Mouse (Mus musculus) heart, embryonic 15.5 days (tissue): Measurements from ENCODE around the gene Etv2. TPM values are rescaled to one million over a fixed set of nuclear protein-coding genes. Genes with fewer than 3 reads are reported as not detected.
A peak's percentile ranks its signal among the peaks of the same experiment; 100 is the strongest.

Experiments used
- ATAC-seq: fragments of 200-750 bp; cut with Nextera tagmentation; replicated peaks from 2 replicates; pipeline ENCODE4 v1.8.0; 2017; ENCODE audit warnings: low read depth, moderate TSS enrichment; ENCODE audit not compliant: insufficient number of reproducible peaks, insufficient read depth, low FRiP score
- H3K27ac ChIP-seq: fragments of 300-500 bp; sonication (generic); 2 replicates; pipeline ENCODE4 v1.5.1; 2015; ENCODE audit warnings: mild to moderate bottlenecking, inconsistent platforms
- H3K27me3 ChIP-seq: fragments of 300-500 bp; sonication (generic); 2 replicates; pipeline ENCODE4 v1.6.1; 2015; ENCODE audit warnings: inconsistent platforms
- H3K36me3 ChIP-seq: fragments of 300-500 bp; sonication (generic); 2 replicates; pipeline ENCODE4 v1.6.1; 2015; ENCODE audit warnings: mild to moderate bottlenecking, inconsistent platforms
- H3K4me1 ChIP-seq: fragments of 300-500 bp; sonication (generic); replicated peaks from 2 replicates; pipeline ENCODE4 v1.6.1; 2015; ENCODE audit warnings: inconsistent platforms
- H3K4me2 ChIP-seq: fragments of 300-500 bp; sonication (generic); 2 replicates; pipeline ENCODE4 v1.6.1; 2015; ENCODE audit warnings: inconsistent platforms, mild to moderate bottlenecking, moderate library complexity
- H3K4me3 ChIP-seq: fragments of 300-500 bp; sonication (generic); 2 replicates; pipeline ENCODE4 v1.5.1; 2015; ENCODE audit warnings: mild to moderate bottlenecking, inconsistent platforms
- H3K9ac ChIP-seq: fragments of 300-500 bp; sonication (generic); 2 replicates; pipeline ENCODE4 v1.6.1; 2015; ENCODE audit warnings: mild to moderate bottlenecking, inconsistent platforms
- H3K9me3 ChIP-seq: fragments of 300-500 bp; sonication (generic); replicated peaks from 2 replicates; pipeline ENCODE4 v1.6.1; 2016; ENCODE audit warnings: inconsistent platforms
- WGBS: fragments of 180-500 bp; shearing (Covaris S2); methylation state at CpG from one replicate; pipeline ENCODE4 v1.1.7; 2015; ENCODE audit warnings: mixed read lengths; 5-methylcytosine and 5-hydroxymethylcytosine counted together
- microRNA-seq: library from miRNA; unstranded; fragments of <30 nt; microRNA quantifications from one replicate; pipeline ENCODE4, GENCODE M21; 2016
- polyA plus RNA-seq: library from polyadenylated mRNA; unstranded; fragments of >200 nt; fragmentation: Nextera tagmentation; extraction: Ambion mirVana; gene quantifications from 2 replicates; pipeline ENCODE4 v1.2.1, GENCODE M21; 2015

Gene Etv2
- polyA plus RNA-seq, 1 experiment from 2014 or later, result not detected

- 90% methylated on average over 28 of the region's 28 CpGs for WGBS
- Histone ChIP-seq H3K27ac (no peak overlapping the region), H3K36me3 (peaks cover 42% of the 10 kb centered on the region), H3K4me1 (peaks cover 22% of the 10 kb centered on the region), H3K4me2 (no peak overlapping the region), H3K4me3 (peak overlapping the region; percentile 99; the same call in 1 of the 2 replicates), H3K9me3 (no peaks in the 10 kb centered on the region), H3K9ac (no peak overlapping the region), H3K27me3 (no peaks in the 10 kb centered on the region)
- ATAC-seq, result no peak
Observed at GRCm38 (mm10) chr7:30586455-30587020, 49.1 kb downstream of the Etv2 start.

GRCm38 (mm10) chr7:30585170-30585569 lies 50.5 kb downstream of the Etv2 start:
- no peak overlapping the region for H3K9ac ChIP-seq
- no peaks in the 10 kb centered on the region for H3K9me3 ChIP-seq
- H3K27ac ChIP-seq, result no peak overlapping the region
- peaks cover 54% of the 10 kb centered on the region for H3K36me3 ChIP-seq
- H3K4me3 ChIP-seq, result no peak overlapping the region
- peaks cover 22% of the 10 kb centered on the region for H3K4me1 ChIP-seq
- H3K4me2 ChIP-seq, result no peak overlapping the region
- no peak for ATAC-seq
- WGBS, result 92% methylated on average over 7 of the region's 7 CpGs
- no peaks in the 10 kb centered on the region for H3K27me3 ChIP-seq

GRCm38 (mm10) chr7:30584339-30584738 lies 51.3 kb downstream of the Etv2 start:
- Histone ChIP-seq H3K36me3 (peaks cover 63% of the 10 kb centered on the region), H3K27me3 (no peaks in the 10 kb centered on the region), H3K27ac (no peak overlapping the region), H3K4me1 (peaks cover 16% of the 10 kb centered on the region), H3K9ac (no peak overlapping the region), H3K9me3 (no peaks in the 10 kb centered on the region), H3K4me2 (no peak overlapping the region), H3K4me3 (no peak overlapping the region)
- no peak for ATAC-seq
- WGBS, result 92% methylated on average over 10 of the region's 10 CpGs

Small RNA genes lying within 50 kb of the gene (microRNA-seq; reads per million reads assigned to microRNA genes)
- not detected for gene Mir3569

Other genes starting within 250 kb of the Etv2 start
- gene Tyrobp, start 222.1 kb downstream of the Etv2 start, polyA plus RNA-seq, result 27.1 and 46.0 TPM in 2 replicates
- 0.98 and 2.7 TPM in 2 replicates for gene Hcst, start 216.0 kb downstream of the Etv2 start, polyA plus RNA-seq
- gene Nfkbid, start 214.1 kb downstream of the Etv2 start, polyA plus RNA-seq, result 0.76 and 1.5 TPM in 2 replicates
- 14.7 and 21.7 TPM in 2 replicates for gene Aplp1, start 190.3 kb downstream of the Etv2 start, polyA plus RNA-seq
- 0.16 TPM in 2 replicates for gene Kirrel2, start 178.2 kb downstream of the Etv2 start, polyA plus RNA-seq
- 0.09 and 0.14 TPM in 2 replicates for gene Nphs1, start 177.5 kb downstream of the Etv2 start, polyA plus RNA-seq
- gene Prodh2, start 142.2 kb downstream of the Etv2 start, polyA plus RNA-seq, result 0.15 and 0.74 TPM in 2 replicates
- gene Arhgap33, start 100.8 kb downstream of the Etv2 start, polyA plus RNA-seq, result 6.2 and 8.1 TPM in 2 replicates
- gene Hspb6, start 83.7 kb downstream of the Etv2 start, polyA plus RNA-seq, result 155 and 176 TPM in 2 replicates
- 8.0 and 9.4 TPM in 2 replicates for gene Proser3, start 83.6 kb downstream of the Etv2 start, polyA plus RNA-seq
- 32.7 and 33.1 TPM in 2 replicates for gene Lin37, start 76.0 kb downstream of the Etv2 start, polyA plus RNA-seq
- 90.0 and 97.8 TPM in 2 replicates for gene U2af1l4, start 72.6 kb downstream of the Etv2 start, polyA plus RNA-seq
- gene Gm49396, start 72.5 kb downstream of the Etv2 start, polyA plus RNA-seq, result 8.4 and 10.8 TPM in 2 replicates
- gene Psenen, start 72.2 kb downstream of the Etv2 start, polyA plus RNA-seq, result 104 and 106 TPM in 2 replicates
- 3.7 and 4.0 TPM in 2 replicates for gene Igflr1, start 70.4 kb downstream of the Etv2 start, polyA plus RNA-seq
- 4.2 and 4.4 TPM in 2 replicates for gene Kmt2b, start 47.1 kb downstream of the Etv2 start, polyA plus RNA-seq
- 0.14 and 0.23 TPM in 2 replicates for gene Zbtb32, start 36.9 kb downstream of the Etv2 start, polyA plus RNA-seq
- 0.43 and 1.4 TPM in 2 replicates for gene Upk1a, start 23.0 kb downstream of the Etv2 start, polyA plus RNA-seq
- 1,740 and 2,396 TPM in 2 replicates for gene Cox6b1, start 9.7 kb downstream of the Etv2 start, polyA plus RNA-seq
- 73.7 and 92.8 TPM in 2 replicates for gene Rbm42, start 14.5 kb upstream of the Etv2 start, polyA plus RNA-seq
- gene Haus5, start 29.1 kb upstream of the Etv2 start, polyA plus RNA-seq, result 23.4 and 33.8 TPM in 2 replicates
- gene Pmis2, start 35.8 kb upstream of the Etv2 start, polyA plus RNA-seq, result not detected in 2 replicates
- gene 2200002J24Rik, start 63.1 kb upstream of the Etv2 start, polyA plus RNA-seq, result 1.0 and 1.4 TPM in 2 replicates
- gene Atp4a, start 76.4 kb upstream of the Etv2 start, polyA plus RNA-seq, result 0.37 and 0.62 TPM in 2 replicates
- gene Tmem147, start 93.7 kb upstream of the Etv2 start, polyA plus RNA-seq, result 167 and 172 TPM in 2 replicates
- 0.13 TPM in 1 of 2 replicates, not detected in the other for gene Gapdhs, start 107.8 kb upstream of the Etv2 start, polyA plus RNA-seq
- 1.2 and 1.5 TPM in 2 replicates for gene Sbsn, start 115.6 kb upstream of the Etv2 start, polyA plus RNA-seq
- gene Dmkn, start 127.9 kb upstream of the Etv2 start, polyA plus RNA-seq, result 2.8 and 3.6 TPM in 2 replicates
- 3.8 and 6.4 TPM in 2 replicates for gene Krtdap, start 152.0 kb upstream of the Etv2 start, polyA plus RNA-seq
- 0.20 and 0.44 TPM in 2 replicates for gene Ffar2, start 187.9 kb upstream of the Etv2 start, polyA plus RNA-seq
- gene Ffar3, start 220.3 kb upstream of the Etv2 start, polyA plus RNA-seq, result 0.15 TPM in 1 of 2 replicates, not detected in the other
- not detected in 2 replicates for gene Ffar1, start 225.7 kb upstream of the Etv2 start, polyA plus RNA-seq
- 0.06 TPM in 1 of 2 replicates, not detected in the other for gene Cd22, start 244.5 kb upstream of the Etv2 start, polyA plus RNA-seq